Mouse (Mus musculus): ENCODE results near the gene Gm13090. TPM values are rescaled to one million over a fixed set of nuclear protein-coding genes. Genes with fewer than 3 reads are reported as not detected.

Gm13090 gene
- polyA plus RNA-seq, 1 experiment from 2014 or later = not detected

- no peaks in the 10 kb centered on the region for H3K27me3 ChIP-seq (replicated peaks; ENCODE audit: control insufficient read depth, insufficient read depth, low read length)
- no peak for ATAC-seq
- no peak for TF ChIP-seq CTCF (IDR thresholded peaks at IDR 0.05; ENCODE audit: low read depth)
- no peaks in the 10 kb centered on the region for H3K36me3 ChIP-seq (ENCODE audit: control insufficient read depth, insufficient read depth)
- H3K27ac ChIP-seq (ENCODE audit: low read depth, low read length) = no peak overlapping the region
- no peaks in the 10 kb centered on the region for H3K9me3 ChIP-seq (ENCODE audit: control insufficient read depth)
- no peak overlapping the region for H3K9ac ChIP-seq (ENCODE audit: low read depth, low read length)
- H3K4me3 ChIP-seq (ENCODE audit: low read depth, low read length) = no peak overlapping the region
- H3K4me2 ChIP-seq (replicated peaks; ENCODE audit: low read depth) = no peak overlapping the region
- H3K4me1 ChIP-seq (replicated peaks; ENCODE audit: control insufficient read depth, insufficient read depth, low read length) = no peaks in the 10 kb centered on the region
- WGBS = 90% methylated on average over 14 of the region's 14 CpGs
Observed at GRCm38 (mm10) chr4:151088819-151089218, 551 bp upstream of the Gm13090 start.

GRCm38 (mm10) chr4:151095207-151095606 lies 5.8 kb downstream of the Gm13090 start:
- H3K4me1 ChIP-seq (replicated peaks; ENCODE audit: control insufficient read depth, insufficient read depth, low read length) = no peaks in the 10 kb centered on the region
- 42% methylated on average over 2 of the region's 2 CpGs for whole genome bisulfite sequencing
- peak; percentile 69 for TF ChIP-seq CTCF (IDR thresholded peaks at IDR 0.05; ENCODE audit: low read depth)
- no peak for ATAC-seq
- no peak overlapping the region for H3K27ac ChIP-seq (ENCODE audit: low read depth, low read length)
- no peaks in the 10 kb centered on the region for H3K27me3 ChIP-seq (replicated peaks; ENCODE audit: control insufficient read depth, insufficient read depth, low read length)
- H3K36me3 ChIP-seq (ENCODE audit: control insufficient read depth, insufficient read depth) = no peaks in the 10 kb centered on the region
- H3K9ac ChIP-seq (ENCODE audit: low read depth, low read length) = no peak overlapping the region
- no peaks in the 10 kb centered on the region for H3K9me3 ChIP-seq (ENCODE audit: control insufficient read depth)
- no peak overlapping the region for H3K4me3 ChIP-seq (ENCODE audit: low read depth, low read length)
- H3K4me2 ChIP-seq (replicated peaks; ENCODE audit: low read depth) = no peak overlapping the region

- no peak for TF ChIP-seq CTCF (IDR thresholded peaks at IDR 0.05; ENCODE audit: low read depth)
- no peak overlapping the region for H3K9ac ChIP-seq (ENCODE audit: low read depth, low read length)
- no peak for ATAC-seq
- WGBS = 73% methylated on average over 18 of the region's 18 CpGs
- no peak overlapping the region for H3K27ac ChIP-seq (ENCODE audit: low read depth, low read length)
- H3K9me3 ChIP-seq (ENCODE audit: control insufficient read depth) = no peaks in the 10 kb centered on the region
- no peak overlapping the region for H3K4me3 ChIP-seq (ENCODE audit: low read depth, low read length)
- H3K27me3 ChIP-seq (replicated peaks; ENCODE audit: control insufficient read depth, insufficient read depth, low read length) = no peaks in the 10 kb centered on the region
- H3K4me2 ChIP-seq (replicated peaks; ENCODE audit: low read depth) = no peak overlapping the region
- H3K36me3 ChIP-seq (ENCODE audit: control insufficient read depth, insufficient read depth) = no peaks in the 10 kb centered on the region
- H3K4me1 ChIP-seq (replicated peaks; ENCODE audit: control insufficient read depth, insufficient read depth, low read length) = no peaks in the 10 kb centered on the region
Observed at GRCm38 (mm10) chr4:151096334-151097103, 7.1 kb downstream of the Gm13090 start.

- no peaks in the 10 kb centered on the region for H3K4me1 ChIP-seq (replicated peaks; ENCODE audit: control insufficient read depth, insufficient read depth, low read length)
- no peak overlapping the region for H3K9ac ChIP-seq (ENCODE audit: low read depth, low read length)
- no peaks in the 10 kb centered on the region for H3K27me3 ChIP-seq (replicated peaks; ENCODE audit: control insufficient read depth, insufficient read depth, low read length)
- ATAC-seq = no peak
- H3K4me3 ChIP-seq (ENCODE audit: low read depth, low read length) = no peak overlapping the region
- TF ChIP-seq CTCF (IDR thresholded peaks at IDR 0.05; ENCODE audit: low read depth) = no peak
- H3K27ac ChIP-seq (ENCODE audit: low read depth, low read length) = no peak overlapping the region
- no peaks in the 10 kb centered on the region for H3K36me3 ChIP-seq (ENCODE audit: control insufficient read depth, insufficient read depth)
- WGBS = 86% methylated on average over 11 of the region's 11 CpGs
- no peak overlapping the region for H3K4me2 ChIP-seq (replicated peaks; ENCODE audit: low read depth)
- no peaks in the 10 kb centered on the region for H3K9me3 ChIP-seq (ENCODE audit: control insufficient read depth)
Observed at GRCm38 (mm10) chr4:151097104-151097438, 7.7 kb downstream of the Gm13090 start.

- 80% methylated on average over 11 of the region's 11 CpGs for WGBS
Observed at GRCm38 (mm10) chr4:151103646-151104045, 14.3 kb downstream of the Gm13090 start.

GRCm38 (mm10) chr4:151104147-151104546 lies 14.8 kb downstream of the Gm13090 start:
- no peak for TF ChIP-seq CTCF (IDR thresholded peaks at IDR 0.05; ENCODE audit: low read depth)
- Histone ChIP-seq H3K27me3 (replicated peaks; ENCODE audit: control insufficient read depth, insufficient read depth, low read length) (peaks cover 33% of the 10 kb centered on the region), H3K4me2 (replicated peaks; ENCODE audit: low read depth) (no peak overlapping the region), H3K27ac (ENCODE audit: low read depth, low read length) (no peak overlapping the region), H3K9me3 (ENCODE audit: control insufficient read depth) (no peaks in the 10 kb centered on the region), H3K4me3 (ENCODE audit: low read depth, low read length) (no peak overlapping the region), H3K4me1 (replicated peaks; ENCODE audit: control insufficient read depth, insufficient read depth, low read length) (0 out of 2 replicates have a peak, but pooled peaks cover 4% of the 10 kb centered on the region), H3K36me3 (ENCODE audit: control insufficient read depth, insufficient read depth) (no peaks in the 10 kb centered on the region), H3K9ac (ENCODE audit: low read depth, low read length) (no peak overlapping the region)
- 86% methylated on average over 10 of the region's 10 CpGs for WGBS
- ATAC-seq = no peak

More at GRCm38 (mm10) chr4:151103646-151104045, 14.3 kb downstream of the Gm13090 start:
- H3K27ac ChIP-seq (ENCODE audit: low read depth, low read length) = no peak overlapping the region
- peaks cover 28% of the 10 kb centered on the region for H3K27me3 ChIP-seq (replicated peaks; ENCODE audit: control insufficient read depth, insufficient read depth, low read length)
- TF ChIP-seq CTCF (IDR thresholded peaks at IDR 0.05; ENCODE audit: low read depth) = no peak
- 0 out of 2 replicates have a peak, but pooled peaks cover 4% of the 10 kb centered on the region for H3K4me1 ChIP-seq (replicated peaks; ENCODE audit: control insufficient read depth, insufficient read depth, low read length)
- no peak overlapping the region for H3K4me2 ChIP-seq (replicated peaks; ENCODE audit: low read depth)
- no peak overlapping the region for H3K4me3 ChIP-seq (ENCODE audit: low read depth, low read length)
- H3K9me3 ChIP-seq (ENCODE audit: control insufficient read depth) = no peaks in the 10 kb centered on the region
- no peak for ATAC-seq
- H3K36me3 ChIP-seq (ENCODE audit: control insufficient read depth, insufficient read depth) = no peaks in the 10 kb centered on the region
- no peak overlapping the region for H3K9ac ChIP-seq (ENCODE audit: low read depth, low read length)

Measured in intestine, postnatal 0 days (tissue).